Mouse (Mus musculus): ENCODE measurements around the gene Ccdc71l. TPM values are rescaled to one million over a fixed set of nuclear protein-coding genes. Genes with fewer than 3 reads are reported as not detected.

The Ccdc71l gene
- polyA plus RNA-seq, 1 experiment from 2014 or later = 4.5 TPM

DNA sequence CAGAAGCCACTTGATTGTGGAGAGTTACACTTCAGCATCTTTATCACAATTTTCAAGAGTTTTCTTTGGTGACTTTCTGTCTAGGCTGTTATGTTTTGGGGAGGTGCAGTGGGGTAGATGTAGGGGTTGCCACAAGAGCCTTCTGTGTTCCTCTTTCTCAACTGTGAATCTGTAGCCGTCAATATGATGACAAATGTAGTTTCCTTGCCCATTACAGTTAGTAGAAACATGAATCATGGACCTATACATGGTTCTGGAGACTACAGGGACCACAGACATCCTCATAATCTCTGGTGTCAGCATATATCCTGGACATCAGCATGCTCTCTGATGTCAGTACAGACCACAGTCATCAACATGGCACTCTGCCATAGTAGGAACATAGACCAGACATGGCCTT is 52.5 kb downstream of the Ccdc71l start:
- no peak overlapping the region for H3K27ac ChIP-seq (replicated peaks)
- ATAC-seq (ENCODE audit: low read depth) = no peak

More for the DNA sequence above, 52.5 kb downstream of the Ccdc71l start:
- Histone ChIP-seq H3K9me3 (no peaks in the 10 kb centered on the region), H3K27me3 (no peaks in the 10 kb centered on the region), H3K36me3 (no peaks in the 10 kb centered on the region), H3K4me3 (no peak overlapping the region), H3K9ac (no peak overlapping the region), H3K4me1 (replicated peaks) (no peaks in the 10 kb centered on the region), H3K4me2 (no peak overlapping the region)
- WGBS = 59% methylated on average over 1 of the region's 1 CpGs

Other genes starting within 250 kb of the Ccdc71l start
- 1.2 and 1.3 TPM in 2 replicates for gene Pik3cg, start 170.0 kb upstream of the Ccdc71l start, polyA plus RNA-seq (2015; fragmentation: Nextera tagmentation; extraction: Ambion mirVana)